Mouse (Mus musculus) cortical plate, adult 2 months (tissue): ENCODE results near the gene Zranb1. TPM values are rescaled to one million over a fixed set of nuclear protein-coding genes. Genes with fewer than 3 reads are reported as not detected.

Experiments
- H3K27ac ChIP-seq: fragments of 200-500 bp; 2 replicates; pipeline ENCODE4 v1.5.1; 2012; ENCODE audit warnings: low read length, control low read depth, inconsistent platforms; ENCODE audit not compliant: insufficient read depth
- H3K4me1 ChIP-seq: fragments of 200-500 bp; 2 replicates; pipeline ENCODE4 v1.6.1; 2011; ENCODE audit warnings: low read length; ENCODE audit not compliant: control insufficient read depth, insufficient read depth
- H3K4me3 ChIP-seq: fragments of 200-500 bp; 2 replicates; pipeline ENCODE4 v1.5.1; 2011; ENCODE audit warnings: mild to moderate bottlenecking, low read length, control low read depth; ENCODE audit not compliant: insufficient read depth
- CTCF ChIP-seq: fragments of 200-500 bp; IDR thresholded peaks from 2 replicates; pipeline ENCODE4 v1.5.1; 2011; ENCODE audit warnings: mild to moderate bottlenecking, control low read depth, low read length; ENCODE audit not compliant: insufficient read depth; ENCODE audit errors: extremely low read depth
- POLR2A ChIP-seq: fragments of 200-500 bp; IDR thresholded peaks from 2 replicates; pipeline ENCODE4 v1.6.1; 2011; ENCODE audit warnings: mild to moderate bottlenecking, low read length, control low read depth; ENCODE audit not compliant: insufficient read depth; ENCODE audit errors: extremely low read depth
- polyA plus RNA-seq: library from polyadenylated mRNA; depleted of rRNA; stranded (reverse); fragments of >200 nt; gene quantifications from 2 replicates; pipeline ENCODE4 v1.2.3, GENCODE M21; 2012

The Zranb1 gene
- polyA plus RNA-seq, 1 experiment: 27.1 TPM

- no peak for TF ChIP-seq CTCF
- no peak overlapping the region for H3K27ac ChIP-seq
- no peaks in the 10 kb centered on the region; the same call in 1 of the 2 replicates for H3K4me1 ChIP-seq
- no peak overlapping the region for H3K4me3 ChIP-seq
These were observed 33.5 kb downstream of the Zranb1 start for GRCm38 (mm10) chr7:132964395-132964794.

GRCm38 (mm10) chr7:132965707-132966106 is 34.8 kb downstream of the Zranb1 start:
- TF ChIP-seq POLR2A: no peak
- TF ChIP-seq CTCF: no peak
- no peaks in the 10 kb centered on the region; the same call in 1 of the 2 replicates for H3K4me1 ChIP-seq
- H3K27ac ChIP-seq: no peak overlapping the region
- no peak overlapping the region for H3K4me3 ChIP-seq

- Histone ChIP-seq H3K27ac (no peak overlapping the region), H3K4me1 (no peaks in the 10 kb centered on the region)
These were observed 41.1 kb downstream of the Zranb1 start for GRCm38 (mm10) chr7:132972079-132972478.

GRCm38 (mm10) chr7:132976079-132976478 is 45.1 kb downstream of the Zranb1 start:
- Histone ChIP-seq H3K4me3 (no peak overlapping the region), H3K4me1 (no peaks in the 10 kb centered on the region), H3K27ac (no peak overlapping the region)
- TF ChIP-seq POLR2A (no peak), CTCF (no peak)

More at GRCm38 (mm10) chr7:132972079-132972478, 41.1 kb downstream of the Zranb1 start:
- TF ChIP-seq CTCF (no peak), POLR2A (no peak)
- no peak overlapping the region for H3K4me3 ChIP-seq

- H3K4me1 ChIP-seq: peaks cover 2% of the 10 kb centered on the region; the same call in 1 of the 2 replicates
- H3K4me3 ChIP-seq: no peak overlapping the region
- TF ChIP-seq POLR2A (no peak), CTCF (no peak)
These were observed 47.0 kb downstream of the Zranb1 start for GRCm38 (mm10) chr7:132977981-132978380.

GRCm38 (mm10) chr7:132982639-132983038 is 51.7 kb downstream of the Zranb1 start:
- H3K4me3 ChIP-seq: no peak overlapping the region
- TF ChIP-seq CTCF: no peak
- no peak for TF ChIP-seq POLR2A
- H3K27ac ChIP-seq: no peak overlapping the region
- H3K4me1 ChIP-seq: peaks cover 2% of the 10 kb centered on the region; the same call in 1 of the 2 replicates

More at GRCm38 (mm10) chr7:132977981-132978380, 47.0 kb downstream of the Zranb1 start:
- no peak overlapping the region for H3K27ac ChIP-seq

- TF ChIP-seq POLR2A: no peak
- no peak for TF ChIP-seq CTCF
- H3K4me1 ChIP-seq: no peaks in the 10 kb centered on the region
- H3K27ac ChIP-seq: no peak overlapping the region
These were observed 58.9 kb downstream of the Zranb1 start for GRCm38 (mm10) chr7:132989839-132990238.

GRCm38 (mm10) chr7:132991240-132991900 is 60.4 kb downstream of the Zranb1 start:
- no peak overlapping the region for H3K4me3 ChIP-seq
- no peak overlapping the region for H3K27ac ChIP-seq
- TF ChIP-seq CTCF: no peak
- TF ChIP-seq POLR2A: no peak
- no peaks in the 10 kb centered on the region for H3K4me1 ChIP-seq

More at GRCm38 (mm10) chr7:132989839-132990238, 58.9 kb downstream of the Zranb1 start:
- no peak overlapping the region for H3K4me3 ChIP-seq

- TF ChIP-seq POLR2A (no peak), CTCF (no peak)
- H3K27ac ChIP-seq: no peak overlapping the region
- H3K4me1 ChIP-seq: no peaks in the 10 kb centered on the region
- no peak overlapping the region for H3K4me3 ChIP-seq
These were observed 62.1 kb downstream of the Zranb1 start for GRCm38 (mm10) chr7:132992967-132993615.

- Histone ChIP-seq H3K4me3 (no peak overlapping the region), H3K4me1 (no peaks in the 10 kb centered on the region), H3K27ac (no peak overlapping the region)
- TF ChIP-seq CTCF: 0 out of 2 replicates have a peak, but pooled peaks have one; percentile 25
- no peak for TF ChIP-seq POLR2A
These were observed 63.2 kb downstream of the Zranb1 start for GRCm38 (mm10) chr7:132994120-132994519.
